In genomic region chr2:129224178-129224577, GRCm38 (mm10) we compare ENCODE assay signal across 13 mouse cellular contexts.
"Had no signal": no experiment of that assay in that cellular context is flagged by ENCODE, and none has a peak within 500 bp of the region (broad histone marks: within the 10 kb centered on the region; RNA-seq: fewer than 3 reads in every experiment).

No protein-coding gene starts in this region.

- ATAC-seq: lung, postnatal 0 days; midbrain, embryonic 16.5 days had no signal

- H3K27me3 ChIP-seq: kidney, embryonic 15.5 days; midbrain, embryonic 12.5 days had no signal

- H3K36me3 ChIP-seq: kidney, embryonic 15.5 days; limb, embryonic 10.5 days; midbrain, embryonic 12.5 days had no signal

- DNase-seq: kidney, adult 11 months; kidney, postnatal 14 days; lung, adult 2 months; lung, postnatal 36 days; right cerebral cortex, adult 18-20 months; right cerebral cortex, postnatal 25 days; thymus, postnatal 36 days had no signal

- H3K9ac ChIP-seq: kidney, embryonic 15.5 days; midbrain, embryonic 12.5 days had no signal

- H3K4me3 ChIP-seq: kidney, embryonic 15.5 days; left cerebral cortex, adult 2 months; limb, embryonic 10.5 days; midbrain, embryonic 12.5 days had no signal

- H3K4me1 ChIP-seq: midbrain, embryonic 12.5 days had no signal

- H3K4me2 ChIP-seq: kidney, embryonic 15.5 days; midbrain, embryonic 12.5 days had no signal

- H3K9me3 ChIP-seq: kidney, embryonic 15.5 days; limb, embryonic 10.5 days; midbrain, embryonic 12.5 days had no signal

- H3K27ac ChIP-seq: kidney, embryonic 15.5 days; left cerebral cortex, adult 2 months; limb, embryonic 10.5 days; midbrain, embryonic 12.5 days had no signal
